Mouse (Mus musculus): ENCODE data around the gene Slc6a17.

GRCm38 (mm10) chr3:107480660-107481059, 37.2 kb downstream of the Slc6a17 start:
- TF ChIP-seq CTCF (IDR thresholded peaks at IDR 0.05; ENCODE audit: borderline replicate concordance, extremely low read depth, insufficient read depth, insufficient read length) = no peak
- no peak for TF ChIP-seq POLR2A (IDR thresholded peaks at IDR 0.05; ENCODE audit: borderline replicate concordance, extremely low read depth, insufficient read depth, insufficient read length, poor library complexity, severe bottlenecking)

All from brain, embryonic 14.5 days (tissue).